Mouse (Mus musculus): ENCODE results near the gene Rps7. TPM values are rescaled to one million over a fixed set of nuclear protein-coding genes. Genes with fewer than 3 reads are reported as not detected.

The Rps7 gene
- total RNA-seq, 1 experiment from 2014 or later: 1,783 TPM

Other genes with a start within 250 kb of the Rps7 start
- gene Dcdc2c, start 83.6 kb downstream of the Rps7 start, total RNA-seq (2017): 0.58 and 0.98 TPM in 2 replicates
- not detected in 2 replicates for gene Allc, start 53.4 kb downstream of the Rps7 start, total RNA-seq (2017)
- not detected in 2 replicates for gene Colec11, start 12.6 kb downstream of the Rps7 start, total RNA-seq (2017)
- gene Rnaseh1, start 13.6 kb upstream of the Rps7 start, total RNA-seq (2017): 17.7 and 18.0 TPM in 2 replicates
- gene Adi1, start 39.3 kb upstream of the Rps7 start, total RNA-seq (2017): 7.4 and 10.9 TPM in 2 replicates
- 41.9 and 44.4 TPM in 2 replicates for gene Trappc12, start 114.5 kb upstream of the Rps7 start, total RNA-seq (2017)
- 13.0 and 23.3 TPM in 2 replicates for gene Eipr1, start 115.8 kb upstream of the Rps7 start, total RNA-seq (2017)

Data from neutrophil, adult 5-6 weeks (primary cell).